Mouse (Mus musculus) hindbrain, embryonic 13.5 days (tissue): ENCODE data around the gene Trpm5. TPM values are rescaled to one million over a fixed set of nuclear protein-coding genes. Genes with fewer than 3 reads are reported as not detected.

Experiments
- ATAC-seq: fragments of 200-750 bp; cut with Nextera tagmentation; 2 replicates; pipeline ENCODE4 v1.8.0; 2017; ENCODE audit warnings: moderate TSS enrichment; ENCODE audit not compliant: low FRiP score
- H3K27ac ChIP-seq: fragments of 300-500 bp; sonication (generic); 2 replicates; pipeline ENCODE4 v1.5.1; 2015; ENCODE audit warnings: inconsistent platforms, mild to moderate bottlenecking, moderate library complexity
- H3K27me3 ChIP-seq: fragments of 300-500 bp; sonication (generic); 2 replicates; pipeline ENCODE4 v1.6.1; 2015; ENCODE audit warnings: mild to moderate bottlenecking, inconsistent platforms
- H3K36me3 ChIP-seq: fragments of 300-500 bp; sonication (generic); 2 replicates; pipeline ENCODE4 v1.6.1; 2015; ENCODE audit warnings: mild to moderate bottlenecking, inconsistent platforms
- H3K4me1 ChIP-seq: fragments of 300-500 bp; sonication (generic); replicated peaks from 2 replicates; pipeline ENCODE4 v1.6.1; 2015; ENCODE audit warnings: inconsistent platforms
- H3K4me2 ChIP-seq: fragments of 300-500 bp; sonication (generic); 2 replicates; pipeline ENCODE4 v1.6.1; 2015; ENCODE audit warnings: inconsistent platforms, mild to moderate bottlenecking, moderate library complexity
- H3K4me3 ChIP-seq: fragments of 300-500 bp; sonication (generic); 2 replicates; pipeline ENCODE4 v1.5.1; 2015; ENCODE audit warnings: mild to moderate bottlenecking, inconsistent platforms
- H3K9ac ChIP-seq: fragments of 300-500 bp; sonication (generic); 2 replicates; pipeline ENCODE4 v1.6.1; 2015; ENCODE audit warnings: mild to moderate bottlenecking, inconsistent platforms
- H3K9me3 ChIP-seq: fragments of 300-500 bp; sonication (generic); 2 replicates; pipeline ENCODE4 v1.6.1; 2016; ENCODE audit warnings: inconsistent platforms
- WGBS: fragments of 180-500 bp; shearing (Covaris S2); methylation state at CpG from one replicate; pipeline ENCODE4 v1.1.7; 2015; 5-methylcytosine and 5-hydroxymethylcytosine counted together
- polyA plus RNA-seq: library from polyadenylated mRNA; unstranded; fragments of >200 nt; fragmentation: Nextera tagmentation; extraction: Ambion mirVana; gene quantifications from 2 replicates; pipeline ENCODE4 v1.2.1, GENCODE M21; 2015

The Trpm5 gene
- polyA plus RNA-seq, result 1.4 and 1.9 TPM in 2 replicates

DNA sequence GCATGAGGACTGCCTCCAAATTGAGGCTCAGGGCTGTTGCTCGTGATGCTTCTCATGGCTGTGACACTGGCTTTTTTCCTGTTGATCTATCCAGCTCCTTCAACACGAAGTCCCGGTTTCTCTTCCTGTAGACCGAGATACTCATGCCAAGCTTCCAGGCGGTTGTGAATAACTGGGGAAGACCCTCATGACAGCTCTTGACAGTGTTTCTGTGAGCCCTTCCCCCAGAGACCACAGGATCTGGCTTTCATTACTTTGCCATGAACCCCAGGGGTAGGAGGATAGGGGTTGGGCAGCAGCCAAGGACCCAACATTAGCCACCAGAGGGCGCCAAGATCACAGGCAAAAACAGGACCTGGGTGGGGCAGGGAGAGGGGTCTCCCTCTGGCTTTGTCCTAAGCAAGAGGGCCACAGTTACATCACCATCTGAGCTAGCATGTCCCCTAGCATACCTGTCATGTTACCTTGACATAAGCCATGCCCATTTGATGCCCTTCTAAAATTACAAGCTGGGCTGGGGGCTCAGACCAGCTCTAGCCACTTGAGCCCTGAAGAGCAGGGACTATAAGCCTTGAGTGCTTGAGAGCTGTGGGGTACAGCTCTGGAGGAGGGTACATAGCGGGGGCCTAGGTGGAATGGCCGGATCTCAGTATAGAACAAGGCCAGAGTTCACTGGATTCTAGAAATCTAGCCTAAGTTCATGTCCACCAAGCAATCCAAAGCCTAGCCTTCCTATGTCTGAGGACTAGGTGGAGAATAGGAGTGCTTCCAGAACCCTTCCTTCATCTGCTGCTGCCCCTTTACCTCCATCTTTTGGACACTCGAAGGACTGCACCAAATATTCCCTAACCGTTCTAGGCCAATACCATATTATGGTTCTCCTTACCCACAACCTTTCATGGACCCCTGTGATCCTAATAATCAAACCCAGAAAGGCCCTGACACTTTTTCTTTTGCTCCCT, at the start of gene Trpm5:
Gene Trpm5 (minus strand): TSS at position 51 of the 962 bp plus-strand sequence.
- no peak within 1 kb of the TSS for H3K27ac ChIP-seq
- H3K4me2 ChIP-seq, result no peak within 1 kb of the TSS
- H3K9ac ChIP-seq, result no peak within 1 kb of the TSS
- no peaks in the 10 kb centered on the region for H3K36me3 ChIP-seq
- peaks cover 3% of the 10 kb centered on the region; the same call in 1 of the 2 replicates for H3K27me3 ChIP-seq
- no peaks in the 10 kb centered on the region for H3K9me3 ChIP-seq
- ATAC-seq, result no peak
- H3K4me1 ChIP-seq, result no peaks in the 10 kb centered on the region
- 53% methylated on average over 10 of the region's 10 CpGs for WGBS
- H3K4me3 ChIP-seq, result no peak within 1 kb of the TSS

DNA sequence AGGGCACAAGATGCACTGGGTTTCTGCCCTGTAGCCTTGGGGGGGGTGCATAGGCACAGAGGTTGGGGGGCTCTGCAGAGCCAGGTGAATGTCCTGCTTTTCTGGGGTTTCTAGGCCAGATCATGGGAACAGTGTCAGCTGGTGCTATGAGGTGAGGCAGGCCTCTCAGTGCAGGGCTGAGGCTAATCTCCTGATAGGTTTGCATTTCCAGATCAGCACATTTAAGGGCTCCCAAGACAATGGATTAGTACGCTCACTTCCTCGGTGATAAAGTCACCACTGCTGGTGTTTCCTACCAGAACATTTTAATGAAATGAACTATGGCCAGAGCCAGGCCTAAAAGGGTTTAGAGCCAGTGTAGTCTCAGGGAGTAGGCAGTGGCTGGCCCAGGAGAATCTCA, 48.2 kb upstream of the Trpm5 start:
- no peak overlapping the region for H3K4me2 ChIP-seq
- H3K27ac ChIP-seq, result no peak overlapping the region
- H3K4me3 ChIP-seq, result no peak overlapping the region
- H3K9ac ChIP-seq, result no peak overlapping the region
- no peaks in the 10 kb centered on the region for H3K4me1 ChIP-seq
- H3K9me3 ChIP-seq, result no peaks in the 10 kb centered on the region
- no peaks in the 10 kb centered on the region for H3K36me3 ChIP-seq
- WGBS, result 86% methylated on average over 2 of the region's 2 CpGs
- no peak for ATAC-seq
- 0 out of 2 replicates have a peak, but pooled peaks cover 5% of the 10 kb centered on the region for H3K27me3 ChIP-seq

- ATAC-seq, result no peak
- Histone ChIP-seq H3K36me3 (no peaks in the 10 kb centered on the region), H3K9ac (no peak overlapping the region), H3K27me3 (no peaks in the 10 kb centered on the region), H3K4me1 (no peaks in the 10 kb centered on the region), H3K27ac (no peak overlapping the region), H3K4me3 (no peak overlapping the region), H3K4me2 (no peak overlapping the region), H3K9me3 (no peaks in the 10 kb centered on the region)
- WGBS, result 89% methylated on average over 4 of the region's 4 CpGs
Measured at GRCm38 (mm10) chr7:143139932-143140331, 45.5 kb upstream of the Trpm5 start.

GRCm38 (mm10) chr7:143138789-143139188, 44.3 kb upstream of the Trpm5 start:
- 44% methylated on average over 1 of the region's 1 CpGs for WGBS
- Histone ChIP-seq H3K4me1 (no peaks in the 10 kb centered on the region), H3K27ac (no peak overlapping the region), H3K4me2 (no peak overlapping the region), H3K4me3 (no peak overlapping the region), H3K36me3 (no peaks in the 10 kb centered on the region), H3K9me3 (no peaks in the 10 kb centered on the region), H3K9ac (no peak overlapping the region), H3K27me3 (no peaks in the 10 kb centered on the region)
- ATAC-seq, result no peak

DNA sequence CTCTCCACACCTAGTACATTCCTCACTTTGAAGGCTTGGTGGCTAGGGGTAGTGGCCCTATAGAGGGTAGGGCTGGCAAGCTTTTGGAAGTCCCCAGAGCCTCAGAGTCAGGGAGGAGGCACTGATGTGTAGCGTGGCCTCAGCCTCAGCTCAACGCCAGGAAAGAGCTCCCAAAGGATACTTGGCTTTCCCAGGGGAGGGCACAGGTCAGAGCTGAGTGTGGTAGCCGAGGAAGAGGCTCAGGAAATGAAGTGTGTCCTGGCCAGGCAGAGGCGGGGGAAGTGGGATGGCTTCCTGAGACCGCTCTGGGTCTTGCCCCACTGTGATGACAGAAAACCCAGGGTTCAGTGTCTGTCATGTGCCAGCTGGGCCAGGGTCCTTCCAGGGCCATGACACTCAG, 42.1 kb upstream of the Trpm5 start:
- WGBS, result 64% methylated on average over 5 of the region's 5 CpGs
- ATAC-seq, result no peak
- no peak overlapping the region for H3K9ac ChIP-seq

GRCm38 (mm10) chr7:143136125-143136524, 41.7 kb upstream of the Trpm5 start:
- Histone ChIP-seq H3K4me1 (no peaks in the 10 kb centered on the region), H3K27ac (no peak overlapping the region), H3K36me3 (no peaks in the 10 kb centered on the region), H3K4me3 (no peak overlapping the region), H3K4me2 (no peak overlapping the region), H3K9me3 (no peaks in the 10 kb centered on the region), H3K9ac (no peak overlapping the region), H3K27me3 (no peaks in the 10 kb centered on the region)
- 82% methylated on average over 2 of the region's 2 CpGs for WGBS
- ATAC-seq, result no peak

More for the DNA sequence above, 42.1 kb upstream of the Trpm5 start:
- no peak overlapping the region for H3K4me3 ChIP-seq
- H3K4me2 ChIP-seq, result no peak overlapping the region
- no peaks in the 10 kb centered on the region for H3K4me1 ChIP-seq
- H3K9me3 ChIP-seq, result no peaks in the 10 kb centered on the region
- no peaks in the 10 kb centered on the region for H3K36me3 ChIP-seq
- no peaks in the 10 kb centered on the region for H3K27me3 ChIP-seq
- H3K27ac ChIP-seq, result no peak overlapping the region

GRCm38 (mm10) chr7:143132815-143133214, 38.4 kb upstream of the Trpm5 start:
- no peak overlapping the region for H3K4me2 ChIP-seq
- H3K4me1 ChIP-seq, result no peaks in the 10 kb centered on the region
- no peaks in the 10 kb centered on the region for H3K9me3 ChIP-seq
- 92% methylated on average over 5 of the region's 5 CpGs for WGBS
- no peak overlapping the region for H3K4me3 ChIP-seq
- no peaks in the 10 kb centered on the region for H3K36me3 ChIP-seq
- H3K9ac ChIP-seq, result no peak overlapping the region
- no peak for ATAC-seq
- no peak overlapping the region for H3K27ac ChIP-seq
- no peaks in the 10 kb centered on the region for H3K27me3 ChIP-seq

- no peak overlapping the region for H3K9ac ChIP-seq
- WGBS, result 67% methylated on average over 3 of the region's 3 CpGs
- no peak overlapping the region for H3K4me2 ChIP-seq
- no peak overlapping the region for H3K27ac ChIP-seq
- ATAC-seq, result no peak
- H3K27me3 ChIP-seq, result no peaks in the 10 kb centered on the region
- H3K4me1 ChIP-seq, result peaks cover 16% of the 10 kb centered on the region; the same call in 1 of the 2 replicates
- H3K4me3 ChIP-seq, result no peak overlapping the region
- H3K36me3 ChIP-seq, result no peaks in the 10 kb centered on the region
- no peaks in the 10 kb centered on the region for H3K9me3 ChIP-seq
Measured at GRCm38 (mm10) chr7:143124902-143125301, 30.5 kb upstream of the Trpm5 start.

DNA sequence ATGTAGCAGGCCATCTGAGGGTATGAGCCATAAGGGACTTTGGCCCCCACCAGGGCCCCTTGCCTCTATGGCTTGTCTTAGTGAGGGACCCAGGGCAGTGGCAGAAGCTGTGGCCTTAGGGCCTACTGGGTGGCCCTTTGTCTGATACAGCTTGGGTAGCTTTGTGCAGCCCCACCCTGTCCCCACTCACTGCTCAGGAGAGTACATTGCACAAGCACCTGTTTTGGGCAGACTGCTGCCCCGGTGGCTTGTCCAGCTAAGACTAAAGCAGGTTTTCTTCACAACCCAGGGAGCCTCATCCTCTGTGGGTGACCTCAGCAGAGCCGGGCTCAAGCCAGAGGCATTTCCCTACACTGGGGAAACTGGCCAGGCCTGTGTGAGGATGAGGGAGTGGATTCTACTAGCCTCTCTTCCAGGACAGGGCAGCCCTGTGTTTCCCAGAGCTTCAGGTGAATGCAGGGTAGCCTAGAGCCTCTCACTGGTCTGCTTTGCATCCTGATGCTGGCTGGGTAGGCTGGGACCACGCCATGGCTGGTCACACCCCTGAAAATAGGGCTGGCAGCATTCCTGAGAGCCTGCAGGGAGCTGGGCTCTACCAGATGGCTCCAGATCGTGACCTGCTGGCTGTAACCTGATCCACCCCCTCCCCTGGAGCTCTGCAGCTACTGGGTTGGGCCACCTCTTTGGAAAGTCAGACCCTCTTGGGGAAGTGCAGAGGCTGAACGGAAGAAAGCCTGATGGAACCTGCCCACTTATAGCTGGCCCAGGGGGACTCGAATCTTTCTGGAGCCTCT, 29.6 kb upstream of the Trpm5 start:
- no peak overlapping the region for H3K4me3 ChIP-seq
- H3K4me2 ChIP-seq, result no peak overlapping the region
- ATAC-seq, result no peak
- WGBS, result 15% methylated on average over 6 of the region's 6 CpGs
- no peak overlapping the region for H3K9ac ChIP-seq
- H3K27ac ChIP-seq, result no peak overlapping the region
- H3K36me3 ChIP-seq, result no peaks in the 10 kb centered on the region
- H3K27me3 ChIP-seq, result no peaks in the 10 kb centered on the region
- no peaks in the 10 kb centered on the region for H3K9me3 ChIP-seq
- H3K4me1 ChIP-seq, result peaks cover 22% of the 10 kb centered on the region; the same call in 1 of the 2 replicates

DNA sequence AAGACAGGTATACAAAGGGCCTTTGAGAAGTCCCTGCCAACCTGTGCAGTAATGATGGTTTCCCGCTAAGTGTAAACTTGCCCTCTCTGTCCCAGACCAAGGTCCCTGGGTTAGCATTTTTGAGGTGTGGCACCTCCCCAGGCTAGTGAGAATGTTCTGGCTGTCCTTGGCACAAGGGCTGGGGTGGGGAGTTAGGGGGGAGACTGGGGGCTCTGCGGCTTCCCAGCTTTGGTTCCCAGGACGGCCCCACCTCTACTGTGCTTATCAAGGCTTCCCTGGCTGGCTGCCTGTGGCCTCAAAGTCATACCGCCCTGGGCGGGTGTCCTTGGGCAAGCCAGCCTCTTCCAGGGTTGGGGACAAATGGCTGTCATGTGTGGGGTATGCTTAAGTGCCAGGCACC, 27.7 kb upstream of the Trpm5 start:
- peaks cover 22% of the 10 kb centered on the region; the same call in 1 of the 2 replicates for H3K4me1 ChIP-seq
- no peak overlapping the region for H3K4me2 ChIP-seq
- H3K9me3 ChIP-seq, result no peaks in the 10 kb centered on the region
- no peaks in the 10 kb centered on the region for H3K27me3 ChIP-seq
- H3K9ac ChIP-seq, result no peak overlapping the region
- ATAC-seq, result no peak
- WGBS, result 87% methylated on average over 5 of the region's 5 CpGs
- no peak overlapping the region for H3K27ac ChIP-seq
- H3K4me3 ChIP-seq, result no peak overlapping the region
- no peaks in the 10 kb centered on the region for H3K36me3 ChIP-seq

- whole genome bisulfite sequencing, result 78% methylated on average over 3 of the region's 3 CpGs
- no peak overlapping the region for H3K4me3 ChIP-seq
- no peaks in the 10 kb centered on the region for H3K27me3 ChIP-seq
- peaks cover 21% of the 10 kb centered on the region; the same call in 1 of the 2 replicates for H3K4me1 ChIP-seq
- no peak for ATAC-seq
- no peak overlapping the region for H3K9ac ChIP-seq
- no peaks in the 10 kb centered on the region for H3K36me3 ChIP-seq
- no peaks in the 10 kb centered on the region for H3K9me3 ChIP-seq
- H3K27ac ChIP-seq, result no peak overlapping the region
- H3K4me2 ChIP-seq, result no peak overlapping the region
Measured at GRCm38 (mm10) chr7:143119826-143120225, 25.4 kb upstream of the Trpm5 start.

DNA sequence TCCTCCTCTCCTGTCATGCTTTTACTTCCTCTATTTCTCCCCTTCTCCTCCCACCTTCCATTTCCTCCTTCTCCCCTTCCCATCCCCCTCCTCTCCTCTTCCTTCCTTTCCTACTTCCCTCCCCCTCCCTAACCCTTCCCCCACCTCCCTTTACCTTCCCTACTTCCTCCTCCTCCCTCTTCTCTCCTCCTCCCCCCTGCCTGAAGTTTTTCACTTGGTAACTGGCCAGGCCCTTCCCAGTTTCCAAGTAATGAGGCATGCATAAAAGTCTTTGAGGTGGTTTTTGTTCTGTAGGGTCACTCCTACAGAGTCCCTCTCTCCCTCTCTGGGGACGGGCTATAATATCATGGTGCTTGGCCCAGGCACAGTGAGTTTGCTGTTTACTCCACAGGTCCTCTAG, 25.0 kb upstream of the Trpm5 start:
- H3K4me3 ChIP-seq, result no peak overlapping the region
- H3K27me3 ChIP-seq, result no peaks in the 10 kb centered on the region
- H3K4me1 ChIP-seq, result peaks cover 17% of the 10 kb centered on the region; the same call in 1 of the 2 replicates
- no peaks in the 10 kb centered on the region for H3K36me3 ChIP-seq
- H3K27ac ChIP-seq, result no peak overlapping the region
- no peak overlapping the region for H3K4me2 ChIP-seq
- no peaks in the 10 kb centered on the region for H3K9me3 ChIP-seq
- no peak overlapping the region for H3K9ac ChIP-seq
- ATAC-seq, result no peak
- whole genome bisulfite sequencing, result 25% methylated on average over 1 of the region's 1 CpGs
